Mouse (Mus musculus): ENCODE results near the gene Tff2.

GRCm38 (mm10) chr17:31136291-31136690 lies 7.8 kb downstream of the Tff2 start:
- TF ChIP-seq GATA1 (IDR thresholded peaks at IDR 0.05; ENCODE audit: borderline replicate concordance, low read length) (no peak), FLI1 (IDR thresholded peaks at IDR 0.05; ENCODE audit: low read length) (no peak)

Measured in megakaryocyte, embryonic 14.5 days (primary cell).